Mouse (Mus musculus) kidney, adult 2 months (tissue): ENCODE data around the gene Kap.
"Not testable (repeated sequence)": the region's sequence is repeated elsewhere in the genome, so short reads cannot be mapped to it uniquely, and the experiment has no call there.

Experiments
- CTCF ChIP-seq: fragments of 200-500 bp; conservative IDR thresholded peaks from 2 replicates; pipeline ENCODE4 v1.5.1; 2011; ENCODE audit warnings: low read depth, mild to moderate bottlenecking, control low read depth, low read length, moderate library complexity, mixed read lengths; ENCODE audit not compliant: insufficient read depth, insufficient read length
- POLR2A ChIP-seq: fragments of 200-500 bp; IDR thresholded peaks from one replicate; pipeline ENCODE4 v1.6.1; 2011; ENCODE audit warnings: low read depth, low read length, control low read depth

GRCm38 (mm10) chr6:133848861-133849260, 4.7 kb downstream of the Kap start:
- not testable (repeated sequence) for TF ChIP-seq POLR2A, CTCF
